Mouse (Mus musculus) G1E (cell line): ENCODE results near the gene Six2. TPM values are rescaled to one million over a fixed set of nuclear protein-coding genes. Genes with fewer than 3 reads are reported as not detected.

Experiments used
- ATAC-seq: 2 replicates; pipeline ENCODE4 v1.8.0; 2016; ENCODE audit warnings: mild to moderate bottlenecking; ENCODE audit not compliant: insufficient number of reproducible peaks, poor library complexity, low FRiP score, severe bottlenecking; ENCODE audit errors: extremely low read depth
- DNase-seq: peaks from one replicate; pipeline ENCODE4 v3.0.0; 2012; ENCODE audit warnings: low spot score
- H3K27me3 ChIP-seq: 2 replicates; pipeline ENCODE4 v1.6.1; 2012; ENCODE audit warnings: mild to moderate bottlenecking, low read length, inconsistent platforms; ENCODE audit not compliant: insufficient read depth
- H3K36me3 ChIP-seq: replicated peaks from 2 replicates; pipeline ENCODE3; 2012; ENCODE audit warnings: mild to moderate bottlenecking, inconsistent platforms
- H3K4me1 ChIP-seq: 2 replicates; pipeline ENCODE4 v1.6.1; 2012; ENCODE audit warnings: low read depth, low read length, inconsistent platforms, mixed read lengths; ENCODE audit not compliant: insufficient read depth
- H3K4me3 ChIP-seq: 2 replicates; pipeline ENCODE4 v1.5.1; 2012; ENCODE audit warnings: low read depth, mild to moderate bottlenecking, inconsistent platforms, low read length, moderate library complexity, mixed read lengths
- H3K9me3 ChIP-seq: replicated peaks from 2 replicates; pipeline ENCODE4 v1.6.1; 2012; ENCODE audit warnings: inconsistent platforms
- CTCF ChIP-seq: IDR thresholded peaks from 2 replicates; pipeline ENCODE4 v1.5.1; 2012; ENCODE audit warnings: low read depth, low read length, inconsistent platforms, mixed read lengths
- GATA1 ChIP-seq: IDR thresholded peaks from 2 replicates; pipeline ENCODE4 v1.6.1; 2012; ENCODE audit warnings: borderline replicate concordance, low read length, inconsistent platforms, mixed read lengths
- GATA2 ChIP-seq: IDR thresholded peaks from 2 replicates; pipeline ENCODE4 v1.6.1; 2012; ENCODE audit warnings: low read depth, low read length, inconsistent platforms, borderline replicate concordance
- POLR2AphosphoS5 ChIP-seq: IDR thresholded peaks from 2 replicates; pipeline ENCODE4 v1.6.1; 2012; ENCODE audit warnings: low read depth, low read length, inconsistent platforms; ENCODE audit not compliant: insufficient replicate concordance
- TAL1 ChIP-seq: conservative IDR thresholded peaks from 2 replicates; pipeline ENCODE4 v1.6.1; 2012; ENCODE audit warnings: low read depth, low read length, inconsistent platforms, mixed read lengths
- polyA plus RNA-seq: library from polyadenylated mRNA; stranded (reverse); fragments of >175 nt; gene quantifications from 2 replicates; pipeline ENCODE4 v1.2.3, GENCODE M21; 2012
- total RNA-seq, 2 experiments: library from RNA; stranded (forward) in 1 of 2; stranded (reverse) in 1 of 2; fragments of 200-1000 nt in 1 of 2; fragments of >200 nt in 1 of 2; fragmentation: Nextera tagmentation in 1 of 2; gene quantifications; 2 replicates each; pipeline ENCODE4 v1.2.3; 2014 to 2017

Gene Six2
- total and polyA plus RNA-seq, 3 experiments: not detected

DNA sequence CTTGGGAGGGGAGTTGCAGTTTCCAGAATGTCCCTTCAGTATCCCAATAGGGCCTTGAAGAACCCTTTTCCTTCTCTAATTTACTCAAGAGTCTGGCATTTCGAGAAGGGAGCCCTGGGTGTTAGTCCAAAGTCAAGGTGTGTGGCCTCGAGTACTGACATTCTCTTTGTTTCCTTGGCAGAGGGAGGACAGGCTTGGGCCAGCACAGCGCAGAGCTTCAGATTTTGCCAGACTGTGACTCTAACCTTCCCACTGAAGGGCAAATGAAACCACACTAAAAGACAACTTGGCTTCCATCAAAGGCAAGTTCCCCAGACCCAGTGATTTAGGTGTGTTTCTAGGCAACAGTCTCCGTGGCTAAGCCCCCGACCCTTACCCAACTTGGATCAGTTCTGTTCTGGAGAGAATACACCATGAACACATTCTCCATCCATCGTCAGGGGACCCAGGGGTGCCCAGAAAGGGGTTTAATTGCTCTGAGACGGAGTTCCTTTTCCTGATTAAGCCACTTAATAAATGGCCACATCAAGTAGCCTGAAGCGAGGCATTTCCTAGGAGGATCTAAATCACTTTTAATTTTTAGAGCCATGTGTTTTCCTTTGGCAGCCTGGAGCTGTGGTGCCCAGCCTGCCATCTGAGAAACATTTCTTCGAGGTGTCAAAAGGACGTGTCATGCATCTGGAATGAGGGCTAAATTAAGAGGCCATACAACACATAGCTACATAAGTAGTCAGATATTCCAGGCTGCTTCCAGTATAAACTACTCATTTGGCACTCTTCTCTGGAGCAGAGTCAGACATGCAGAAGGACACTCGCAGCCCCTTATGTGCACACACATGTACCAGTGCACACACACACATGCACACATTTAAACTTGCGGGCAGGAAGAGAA is 16.5 kb upstream of the Six2 start:
- no peaks in the 10 kb centered on the region for H3K36me3 ChIP-seq
- DNase-seq: no peak
- no peaks in the 10 kb centered on the region for H3K9me3 ChIP-seq
- no peak for ATAC-seq
- no peaks in the 10 kb centered on the region for H3K4me1 ChIP-seq
- no peaks in the 10 kb centered on the region; the same call in 1 of the 2 replicates for H3K27me3 ChIP-seq
- TF ChIP-seq GATA2: no peak
- no peak for TF ChIP-seq POLR2AphosphoS5
- TF ChIP-seq GATA1: no peak
- TF ChIP-seq TAL1: no peak
- TF ChIP-seq CTCF: no peak
- H3K4me3 ChIP-seq: no peak overlapping the region

DNA sequence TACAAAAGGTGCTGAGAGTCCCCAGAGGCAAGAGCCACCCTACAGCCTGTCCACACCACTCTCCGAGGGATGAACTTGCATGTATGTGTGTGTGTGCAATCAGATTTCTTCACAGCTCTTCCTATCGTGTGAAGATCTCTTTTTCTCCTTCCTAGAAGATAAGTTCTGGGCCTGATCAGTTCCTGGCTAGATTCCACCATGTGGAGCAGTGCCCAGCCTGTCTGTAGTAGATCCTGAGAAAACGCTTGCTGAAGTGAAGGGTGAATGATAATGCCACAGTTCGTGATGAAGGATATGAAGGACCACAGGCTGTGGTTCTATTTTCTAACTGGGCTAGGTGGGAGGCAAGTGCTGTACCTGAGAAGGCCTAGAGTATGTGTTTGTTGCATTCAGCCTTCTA is 12.0 kb upstream of the Six2 start:
- Histone ChIP-seq H3K9me3 (no peaks in the 10 kb centered on the region), H3K4me1 (no peaks in the 10 kb centered on the region), H3K36me3 (no peaks in the 10 kb centered on the region), H3K27me3 (no peaks in the 10 kb centered on the region), H3K4me3 (no peak overlapping the region)
- DNase-seq: no peak
- no peak for ATAC-seq
- TF ChIP-seq GATA2 (no peak), TAL1 (no peak), GATA1 (no peak), POLR2AphosphoS5 (no peak), CTCF (no peak)

DNA sequence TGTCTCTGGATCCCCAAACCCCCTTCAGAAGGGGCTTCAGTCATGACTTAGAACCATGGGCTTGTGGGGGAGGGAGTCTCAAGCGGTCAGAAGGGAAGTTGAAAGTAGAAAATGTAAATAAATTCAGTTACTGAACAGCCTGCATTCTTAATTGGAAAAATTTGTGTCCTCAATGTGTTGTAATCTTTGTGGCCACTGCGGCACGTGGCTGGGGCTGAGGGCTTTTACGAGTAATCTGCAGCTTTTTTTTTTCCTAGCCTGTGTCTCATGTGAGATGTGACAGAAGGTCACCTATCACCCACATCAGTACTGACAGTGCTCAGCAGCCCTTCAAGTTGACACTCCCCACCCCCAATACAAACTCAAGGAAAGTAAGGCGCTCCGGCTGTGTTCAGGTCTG is 10.6 kb upstream of the Six2 start:
- Histone ChIP-seq H3K4me3 (no peak overlapping the region), H3K27me3 (no peaks in the 10 kb centered on the region), H3K36me3 (no peaks in the 10 kb centered on the region), H3K4me1 (no peaks in the 10 kb centered on the region), H3K9me3 (no peaks in the 10 kb centered on the region)
- TF ChIP-seq TAL1: no peak
- TF ChIP-seq CTCF: no peak
- no peak for TF ChIP-seq GATA1
- TF ChIP-seq GATA2: no peak
- TF ChIP-seq POLR2AphosphoS5: no peak
- no peak for ATAC-seq
- DNase-seq: no peak

DNA sequence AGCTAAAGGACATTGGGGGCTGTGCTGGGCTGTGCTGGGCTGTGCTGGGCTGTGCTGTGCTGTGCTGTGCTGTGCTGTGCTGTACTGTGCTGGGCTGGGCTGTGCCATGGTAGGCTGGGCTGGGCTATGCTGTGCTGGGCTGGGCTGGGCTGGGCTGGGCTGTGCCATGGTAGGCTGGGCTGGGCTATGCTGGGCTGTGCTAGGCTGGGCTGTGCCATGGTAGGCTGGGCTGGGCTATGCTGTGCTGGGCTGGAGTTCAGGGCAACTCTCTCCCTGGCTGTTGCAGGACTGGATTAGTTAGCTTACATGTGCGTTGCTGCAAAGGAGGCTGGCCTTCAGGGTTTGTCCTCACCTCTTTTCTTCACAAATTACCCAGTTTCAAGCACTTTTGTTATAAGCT is 9.9 kb upstream of the Six2 start:
- H3K4me1 ChIP-seq: no peaks in the 10 kb centered on the region
- TF ChIP-seq TAL1: no peak
- no peaks in the 10 kb centered on the region for H3K27me3 ChIP-seq
- H3K36me3 ChIP-seq: no peaks in the 10 kb centered on the region
- no peak for DNase-seq
- H3K9me3 ChIP-seq: no peaks in the 10 kb centered on the region
- no peak overlapping the region for H3K4me3 ChIP-seq
- no peak for ATAC-seq

DNA sequence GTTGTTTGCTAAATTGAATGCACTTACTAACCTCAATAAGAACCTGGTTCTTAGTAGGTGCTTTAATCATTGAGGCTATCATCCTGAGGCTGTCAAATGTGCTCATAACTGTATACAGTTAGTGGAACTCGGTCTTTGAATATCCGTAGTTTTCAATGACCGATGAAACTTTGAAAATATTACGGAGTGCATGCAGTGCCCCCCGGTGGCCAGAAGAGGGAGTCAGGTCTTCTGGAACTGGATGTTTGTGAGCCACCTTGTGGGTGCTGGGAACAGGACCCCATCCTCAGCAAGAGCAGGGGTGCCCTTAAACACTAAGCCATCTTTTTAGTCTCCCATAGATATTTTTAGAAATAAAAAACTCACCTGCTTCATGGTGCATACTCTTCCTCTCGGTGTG is 6.4 kb upstream of the Six2 start:
- no peaks in the 10 kb centered on the region for H3K9me3 ChIP-seq
- peaks cover 3% of the 10 kb centered on the region; the same call in 1 of the 2 replicates for H3K27me3 ChIP-seq
- no peak for ATAC-seq
- DNase-seq: no peak
- no peaks in the 10 kb centered on the region for H3K4me1 ChIP-seq
- no peak overlapping the region for H3K4me3 ChIP-seq
- TF ChIP-seq GATA1 (no peak), TAL1 (no peak), POLR2AphosphoS5 (no peak), CTCF (0 out of 2 replicates have a peak, but pooled peaks have one; percentile 6), GATA2 (no peak)
- H3K36me3 ChIP-seq: no peaks in the 10 kb centered on the region

DNA sequence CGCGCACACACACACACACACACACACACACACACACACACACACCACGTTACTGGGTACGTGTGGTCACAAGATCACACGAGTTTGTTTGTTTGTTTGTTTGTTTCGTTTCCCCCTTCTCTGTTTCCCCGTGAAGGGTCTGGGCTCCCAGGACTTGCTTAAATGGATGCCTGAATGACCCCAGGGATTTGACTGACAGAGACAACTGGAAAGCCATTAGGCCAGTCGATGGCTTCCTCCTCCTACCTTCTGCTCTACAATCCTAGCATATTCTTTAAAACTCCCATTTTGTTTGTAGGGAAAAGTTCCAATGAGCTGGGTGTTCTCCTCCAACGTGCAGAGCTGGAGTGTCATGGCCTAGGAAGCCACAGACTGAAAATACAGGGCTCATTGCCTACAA is 5.0 kb upstream of the Six2 start:
- H3K27me3 ChIP-seq: peaks cover 3% of the 10 kb centered on the region; the same call in 1 of the 2 replicates
- ATAC-seq (no peak), DNase-seq (no peak)
- peaks cover 9% of the 10 kb centered on the region; the same call in 1 of the 2 replicates for H3K9me3 ChIP-seq
- H3K36me3 ChIP-seq: no peaks in the 10 kb centered on the region
- no peaks in the 10 kb centered on the region for H3K4me1 ChIP-seq
- no peak for TF ChIP-seq TAL1
- no peak for TF ChIP-seq POLR2AphosphoS5
- TF ChIP-seq GATA1: no peak
- TF ChIP-seq CTCF: no peak
- TF ChIP-seq GATA2: no peak
- no peak overlapping the region for H3K4me3 ChIP-seq

DNA sequence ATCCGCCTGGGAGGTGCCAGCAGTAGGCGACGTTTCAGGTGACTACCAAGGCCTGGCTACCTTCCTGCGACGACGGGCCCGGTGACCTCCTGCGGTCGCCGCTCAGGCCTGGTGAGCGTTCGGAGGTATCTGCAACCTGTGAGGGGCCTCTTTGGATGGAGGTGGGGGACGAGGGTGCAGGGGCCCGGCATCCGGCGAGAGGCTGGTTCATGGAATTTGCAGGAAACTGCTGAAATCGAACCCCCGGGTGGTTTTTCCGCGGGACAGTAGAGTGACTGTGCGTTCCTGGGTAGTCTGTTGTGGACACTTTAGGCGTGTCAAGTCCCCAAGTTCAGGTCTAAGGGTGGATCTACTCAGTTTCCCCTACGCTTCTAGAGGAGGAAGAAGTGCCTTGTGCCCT is 4.5 kb upstream of the Six2 start:
- DNase-seq (no peak), ATAC-seq (no peak)
- Histone ChIP-seq H3K4me1 (no peaks in the 10 kb centered on the region), H3K27me3 (peaks cover 3% of the 10 kb centered on the region; the same call in 1 of the 2 replicates), H3K4me3 (no peak overlapping the region), H3K9me3 (peaks cover 12% of the 10 kb centered on the region), H3K36me3 (no peaks in the 10 kb centered on the region)
- TF ChIP-seq GATA1 (no peak), POLR2AphosphoS5 (no peak), CTCF (no peak), TAL1 (no peak), GATA2 (no peak)
